Mouse (Mus musculus): Measurements from ENCODE around the gene Slc38a3. TPM values are rescaled to one million over a fixed set of nuclear protein-coding genes. Genes with fewer than 3 reads are reported as not detected.

The Slc38a3 gene
- polyA plus RNA-seq, 1 experiment from 2014 or later: 11.2 TPM

- Histone ChIP-seq H3K9me3 (ENCODE audit: control insufficient read depth, low read length) (no peaks in the 10 kb centered on the region), H3K4me3 (ENCODE audit: low read depth, low read length) (no peak overlapping the region), H3K27ac (ENCODE audit: low read depth, low read length) (peak overlapping the region; percentile 86), H3K36me3 (ENCODE audit: control insufficient read depth, insufficient read depth, low read length) (peaks cover 25% of the 10 kb centered on the region), H3K4me2 (peak overlapping the region; percentile 43), H3K4me1 (ENCODE audit: control insufficient read depth, insufficient read depth, low read length) (peaks cover 47% of the 10 kb centered on the region), H3K27me3 (ENCODE audit: control insufficient read depth, insufficient read depth, low read length) (no peaks in the 10 kb centered on the region), H3K9ac (ENCODE audit: low read length) (peak overlapping the region; percentile 72)
- WGBS: 75% methylated on average over 6 of the region's 6 CpGs
- ATAC-seq (ENCODE audit: low FRiP score) (no peak), DNase-seq (ENCODE audit: low spot score, missing footprints) (no peak)
These were observed 57.7 kb downstream of the Slc38a3 start for GRCm38 (mm10) chr9:107611456-107612190.

GRCm38 (mm10) chr9:107609433-107609830, 59.9 kb downstream of the Slc38a3 start:
- Histone ChIP-seq H3K4me1 (ENCODE audit: control insufficient read depth, insufficient read depth, low read length) (peaks cover 47% of the 10 kb centered on the region), H3K9me3 (ENCODE audit: control insufficient read depth, low read length) (no peaks in the 10 kb centered on the region), H3K27ac (ENCODE audit: low read depth, low read length) (no peak overlapping the region), H3K27me3 (ENCODE audit: control insufficient read depth, insufficient read depth, low read length) (no peaks in the 10 kb centered on the region), H3K36me3 (ENCODE audit: control insufficient read depth, insufficient read depth, low read length) (peaks cover 4% of the 10 kb centered on the region; the same call in 1 of the 2 replicates), H3K9ac (ENCODE audit: low read length) (peak overlapping the region; percentile 31; the same call in 1 of the 2 replicates), H3K4me2 (no peak overlapping the region), H3K4me3 (ENCODE audit: low read depth, low read length) (no peak overlapping the region)
- DNase-seq (ENCODE audit: low spot score, missing footprints) (no peak), ATAC-seq (ENCODE audit: low FRiP score) (no peak)
- WGBS: 72% methylated on average over 4 of the region's 4 CpGs

GRCm38 (mm10) chr9:107608741-107609432, 60.4 kb downstream of the Slc38a3 start, which contains the start of gene Sema3b:
TSS of gene Sema3b (minus strand) at chr9:107609229.
- ATAC-seq (ENCODE audit: low FRiP score): no peak

GRCm38 (mm10) chr9:107607653-107608245, 61.6 kb downstream of the Slc38a3 start:
- no peak for ATAC-seq (ENCODE audit: low FRiP score)
- no peaks in the 10 kb centered on the region for H3K9me3 ChIP-seq (ENCODE audit: control insufficient read depth, low read length)
- H3K9ac ChIP-seq (ENCODE audit: low read length): no peak overlapping the region
- H3K27ac ChIP-seq (ENCODE audit: low read depth, low read length): no peak overlapping the region
- no peaks in the 10 kb centered on the region for H3K27me3 ChIP-seq (ENCODE audit: control insufficient read depth, insufficient read depth, low read length)
- peaks cover 46% of the 10 kb centered on the region for H3K4me1 ChIP-seq (ENCODE audit: control insufficient read depth, insufficient read depth, low read length)
- H3K36me3 ChIP-seq (ENCODE audit: control insufficient read depth, insufficient read depth, low read length): no peaks in the 10 kb centered on the region
- DNase-seq (ENCODE audit: low spot score, missing footprints): no peak
- WGBS: 66% methylated on average over 9 of the region's 9 CpGs
- H3K4me2 ChIP-seq: no peak overlapping the region
- no peak overlapping the region for H3K4me3 ChIP-seq (ENCODE audit: low read depth, low read length)

More at GRCm38 (mm10) chr9:107608741-107609432, 60.4 kb downstream of the Slc38a3 start, which contains the start of gene Sema3b:
- no peak for DNase-seq (ENCODE audit: low spot score, missing footprints)
- Histone ChIP-seq H3K27ac (ENCODE audit: low read depth, low read length) (no peak within 1 kb of the TSS), H3K9ac (ENCODE audit: low read length) (peak within 1 kb of the TSS; percentile 31; the same call in 1 of the 2 replicates), H3K36me3 (ENCODE audit: control insufficient read depth, insufficient read depth, low read length) (no peaks in the 10 kb centered on the region), H3K4me2 (no peak within 1 kb of the TSS), H3K27me3 (ENCODE audit: control insufficient read depth, insufficient read depth, low read length) (no peaks in the 10 kb centered on the region), H3K9me3 (ENCODE audit: control insufficient read depth, low read length) (no peaks in the 10 kb centered on the region), H3K4me3 (ENCODE audit: low read depth, low read length) (no peak within 1 kb of the TSS), H3K4me1 (ENCODE audit: control insufficient read depth, insufficient read depth, low read length) (peaks cover 50% of the 10 kb centered on the region)
- WGBS: 46% methylated on average over 11 of the region's 12 CpGs

GRCm38 (mm10) chr9:107607036-107607435, 62.3 kb downstream of the Slc38a3 start:
- no peak overlapping the region for H3K4me3 ChIP-seq (ENCODE audit: low read depth, low read length)
- H3K27me3 ChIP-seq (ENCODE audit: control insufficient read depth, insufficient read depth, low read length): no peaks in the 10 kb centered on the region
- no peak overlapping the region for H3K27ac ChIP-seq (ENCODE audit: low read depth, low read length)
- ATAC-seq (ENCODE audit: low FRiP score) (no peak), DNase-seq (ENCODE audit: low spot score, missing footprints) (no peak)
- no peaks in the 10 kb centered on the region for H3K9me3 ChIP-seq (ENCODE audit: control insufficient read depth, low read length)
- H3K9ac ChIP-seq (ENCODE audit: low read length): 0 out of 2 replicates have a peak overlapping the region, but pooled peaks have one; percentile 18
- WGBS: 71% methylated on average over 2 of the region's 2 CpGs
- H3K4me1 ChIP-seq (ENCODE audit: control insufficient read depth, insufficient read depth, low read length): peaks cover 46% of the 10 kb centered on the region
- H3K36me3 ChIP-seq (ENCODE audit: control insufficient read depth, insufficient read depth, low read length): no peaks in the 10 kb centered on the region
- H3K4me2 ChIP-seq: no peak overlapping the region

- ATAC-seq (ENCODE audit: low FRiP score): no peak
- no peaks in the 10 kb centered on the region for H3K27me3 ChIP-seq (ENCODE audit: control insufficient read depth, insufficient read depth, low read length)
- H3K27ac ChIP-seq (ENCODE audit: low read depth, low read length): no peak overlapping the region
- H3K4me3 ChIP-seq (ENCODE audit: low read depth, low read length): no peak overlapping the region
- no peak for DNase-seq (ENCODE audit: low spot score, missing footprints)
- no peaks in the 10 kb centered on the region for H3K36me3 ChIP-seq (ENCODE audit: control insufficient read depth, insufficient read depth, low read length)
- peaks cover 43% of the 10 kb centered on the region for H3K4me1 ChIP-seq (ENCODE audit: control insufficient read depth, insufficient read depth, low read length)
- H3K9ac ChIP-seq (ENCODE audit: low read length): 0 out of 2 replicates have a peak overlapping the region, but pooled peaks have one; percentile 18
- whole genome bisulfite sequencing: 16% methylated on average over 9 of the region's 9 CpGs
- H3K4me2 ChIP-seq: no peak overlapping the region
- H3K9me3 ChIP-seq (ENCODE audit: control insufficient read depth, low read length): no peaks in the 10 kb centered on the region
These were observed 62.7 kb downstream of the Slc38a3 start for GRCm38 (mm10) chr9:107606591-107606990.

- WGBS: 38% methylated on average over 22 of the region's 23 CpGs
- peaks cover 39% of the 10 kb centered on the region for H3K4me1 ChIP-seq (ENCODE audit: control insufficient read depth, insufficient read depth, low read length)
- H3K9ac ChIP-seq (ENCODE audit: low read length): peak overlapping the region; percentile 43; the same call in 1 of the 2 replicates
- no peak overlapping the region for H3K4me3 ChIP-seq (ENCODE audit: low read depth, low read length)
- ATAC-seq (ENCODE audit: low FRiP score) (no peak), DNase-seq (ENCODE audit: low spot score, missing footprints) (no peak)
- no peak overlapping the region for H3K27ac ChIP-seq (ENCODE audit: low read depth, low read length)
- no peaks in the 10 kb centered on the region for H3K9me3 ChIP-seq (ENCODE audit: control insufficient read depth, low read length)
- no peaks in the 10 kb centered on the region for H3K27me3 ChIP-seq (ENCODE audit: control insufficient read depth, insufficient read depth, low read length)
- H3K36me3 ChIP-seq (ENCODE audit: control insufficient read depth, insufficient read depth, low read length): no peaks in the 10 kb centered on the region
- 0 out of 2 replicates have a peak overlapping the region, but pooled peaks have one; percentile 3 for H3K4me2 ChIP-seq
These were observed 64.2 kb downstream of the Slc38a3 start for GRCm38 (mm10) chr9:107605041-107605661.

GRCm38 (mm10) chr9:107603251-107603650, 66.1 kb downstream of the Slc38a3 start:
- Histone ChIP-seq H3K4me1 (ENCODE audit: control insufficient read depth, insufficient read depth, low read length) (peaks cover 27% of the 10 kb centered on the region), H3K27ac (ENCODE audit: low read depth, low read length) (no peak overlapping the region), H3K9me3 (ENCODE audit: control insufficient read depth, low read length) (no peaks in the 10 kb centered on the region), H3K4me2 (no peak overlapping the region), H3K4me3 (ENCODE audit: low read depth, low read length) (no peak overlapping the region), H3K36me3 (ENCODE audit: control insufficient read depth, insufficient read depth, low read length) (no peaks in the 10 kb centered on the region), H3K9ac (ENCODE audit: low read length) (no peak overlapping the region), H3K27me3 (ENCODE audit: control insufficient read depth, insufficient read depth, low read length) (no peaks in the 10 kb centered on the region)
- DNase-seq (ENCODE audit: low spot score, missing footprints) (no peak), ATAC-seq (ENCODE audit: low FRiP score) (peak; percentile 12; the same call in 1 of the 2 replicates)
- 83% methylated on average over 6 of the region's 6 CpGs for WGBS
